Mouse (Mus musculus) midbrain, embryonic 11.5 days (tissue): ENCODE data around the gene Jpt2. TPM values are rescaled to one million over a fixed set of nuclear protein-coding genes. Genes with fewer than 3 reads are reported as not detected.

Experiments used
- ATAC-seq: fragments of 200-750 bp; cut with Nextera tagmentation; 2 replicates; pipeline ENCODE4 v1.8.0; 2017; ENCODE audit warnings: moderate TSS enrichment, moderate library complexity; ENCODE audit not compliant: low FRiP score
- DNase-seq: peaks from one replicate; pipeline ENCODE4 v3.0.0; 2015; ENCODE audit warnings: low spot score; ENCODE audit errors: missing footprints
- H3K27ac ChIP-seq: fragments of 300-500 bp; sonication (generic); 2 replicates; pipeline ENCODE4 v1.5.1; 2014; ENCODE audit warnings: low read depth, low read length
- H3K27me3 ChIP-seq: fragments of 300-500 bp; sonication (generic); 2 replicates; pipeline ENCODE4 v1.6.1; 2014; ENCODE audit warnings: mild to moderate bottlenecking, low read length, moderate library complexity, mixed read lengths; ENCODE audit not compliant: control insufficient read depth, insufficient read depth
- H3K36me3 ChIP-seq: fragments of 300-500 bp; sonication (generic); 2 replicates; pipeline ENCODE4 v1.6.1; 2014; ENCODE audit warnings: mild to moderate bottlenecking, low read length, moderate library complexity, mixed read lengths; ENCODE audit not compliant: control insufficient read depth, insufficient read depth
- H3K4me1 ChIP-seq: fragments of 300-500 bp; sonication (generic); 2 replicates; pipeline ENCODE4 v1.6.1; 2014; ENCODE audit warnings: low read length; ENCODE audit not compliant: control insufficient read depth, insufficient read depth
- H3K4me2 ChIP-seq: fragments of 300-500 bp; sonication (generic); 2 replicates; pipeline ENCODE4 v1.6.1; 2014; ENCODE audit warnings: mild to moderate bottlenecking, moderate library complexity
- H3K4me3 ChIP-seq: fragments of 300-500 bp; sonication (generic); 2 replicates; pipeline ENCODE4 v1.5.1; 2014; ENCODE audit warnings: low read depth, low read length
- H3K9ac ChIP-seq: fragments of 300-500 bp; sonication (generic); 2 replicates; pipeline ENCODE4 v1.6.1; 2014; ENCODE audit warnings: low read length
- H3K9me3 ChIP-seq: fragments of 300-500 bp; sonication (generic); 2 replicates; pipeline ENCODE4 v1.6.1; 2016; ENCODE audit warnings: low read length; ENCODE audit not compliant: control insufficient read depth
- WGBS: fragments of 180-500 bp; shearing (Covaris S2); extraction: QIAGEN DNeasy Blood & Tissue Kit; methylation state at CpG from one replicate; pipeline ENCODE4 v1.1.7; 2014; 5-methylcytosine and 5-hydroxymethylcytosine counted together
- polyA plus RNA-seq: library from polyadenylated mRNA; unstranded; fragments of >200 nt; fragmentation: Nextera tagmentation; extraction: Ambion mirVana; gene quantifications from 2 replicates; pipeline ENCODE4 v1.2.1, GENCODE M21; 2014

Gene Jpt2
- polyA plus RNA-seq, 1 experiment from 2014 or later: 284 TPM

- H3K9me3 ChIP-seq: no peaks in the 10 kb centered on the region
- no peaks in the 10 kb centered on the region for H3K27me3 ChIP-seq
- WGBS: 89% methylated on average over 2 of the region's 2 CpGs
- ATAC-seq (no peak), DNase-seq (no peak)
- no peak overlapping the region for H3K4me2 ChIP-seq
- no peak overlapping the region for H3K4me3 ChIP-seq
- no peak overlapping the region for H3K9ac ChIP-seq
- no peak overlapping the region for H3K27ac ChIP-seq
- peaks cover 25% of the 10 kb centered on the region for H3K4me1 ChIP-seq
- peaks cover 17% of the 10 kb centered on the region for H3K36me3 ChIP-seq
These were observed 67.2 kb downstream of the Jpt2 start for GRCm38 (mm10) chr17:24893276-24893675.

- DNase-seq (no peak), ATAC-seq (no peak)
- H3K9me3 ChIP-seq: no peaks in the 10 kb centered on the region
- H3K27me3 ChIP-seq: no peaks in the 10 kb centered on the region
- H3K4me3 ChIP-seq: no peak overlapping the region
- no peak overlapping the region for H3K4me2 ChIP-seq
- H3K4me1 ChIP-seq: peaks cover 25% of the 10 kb centered on the region
- H3K27ac ChIP-seq: no peak overlapping the region
- WGBS: 84% methylated on average over 12 of the region's 12 CpGs
- peaks cover 15% of the 10 kb centered on the region for H3K36me3 ChIP-seq
- H3K9ac ChIP-seq: no peak overlapping the region
These were observed 67.7 kb downstream of the Jpt2 start for GRCm38 (mm10) chr17:24892785-24893184.

- Histone ChIP-seq H3K4me1 (peaks cover 25% of the 10 kb centered on the region), H3K4me3 (no peak overlapping the region), H3K9me3 (no peaks in the 10 kb centered on the region), H3K9ac (no peak overlapping the region), H3K27me3 (no peaks in the 10 kb centered on the region), H3K27ac (no peak overlapping the region), H3K4me2 (no peak overlapping the region), H3K36me3 (peaks cover 15% of the 10 kb centered on the region)
- 94% methylated on average over 13 of the region's 13 CpGs for WGBS
- DNase-seq: no peak
- ATAC-seq: no peak
These were observed 69.2 kb downstream of the Jpt2 start for GRCm38 (mm10) chr17:24891321-24891720.

GRCm38 (mm10) chr17:24890151-24891092 is 70.1 kb downstream of the Jpt2 start:
- no peaks in the 10 kb centered on the region for H3K9me3 ChIP-seq
- H3K9ac ChIP-seq: no peak overlapping the region
- no peak overlapping the region for H3K27ac ChIP-seq
- no peaks in the 10 kb centered on the region for H3K27me3 ChIP-seq
- peaks cover 15% of the 10 kb centered on the region for H3K36me3 ChIP-seq
- H3K4me2 ChIP-seq: no peak overlapping the region
- no peak overlapping the region for H3K4me3 ChIP-seq
- DNase-seq (peak; percentile 66), ATAC-seq (no peak)
- H3K4me1 ChIP-seq: peaks cover 21% of the 10 kb centered on the region
- WGBS: 88% methylated on average over 19 of the region's 19 CpGs

GRCm38 (mm10) chr17:24888862-24889261 is 71.6 kb downstream of the Jpt2 start:
- Histone ChIP-seq H3K4me3 (no peak overlapping the region), H3K36me3 (peaks cover 15% of the 10 kb centered on the region), H3K9me3 (no peaks in the 10 kb centered on the region), H3K4me1 (peaks cover 19% of the 10 kb centered on the region), H3K27ac (no peak overlapping the region), H3K4me2 (no peak overlapping the region), H3K9ac (no peak overlapping the region), H3K27me3 (no peaks in the 10 kb centered on the region)
- ATAC-seq (no peak), DNase-seq (no peak)
- 87% methylated on average over 3 of the region's 3 CpGs for WGBS

Other genes with a start within 250 kb of the Jpt2 start
- gene Rnf151, start 242.6 kb downstream of the Jpt2 start, polyA plus RNA-seq: 0.22 TPM in 1 of 2 replicates, not detected in the other
- gene Rps2, start 242.6 kb downstream of the Jpt2 start, polyA plus RNA-seq: 1,270 and 1,392 TPM in 2 replicates
- 198 and 210 TPM in 2 replicates for gene Ndufb10, start 236.2 kb downstream of the Jpt2 start, polyA plus RNA-seq
- gene Rpl3l, start 232.9 kb downstream of the Jpt2 start, polyA plus RNA-seq: not detected in 2 replicates
- gene Msrb1, start 224.0 kb downstream of the Jpt2 start, polyA plus RNA-seq: 19.2 and 23.0 TPM in 2 replicates
- gene Hs3st6, start 207.7 kb downstream of the Jpt2 start, polyA plus RNA-seq: 0.18 and 0.23 TPM in 2 replicates
- gene Meiob, start 156.4 kb downstream of the Jpt2 start, polyA plus RNA-seq: not detected in 2 replicates
- gene Hagh, start 120.5 kb downstream of the Jpt2 start, polyA plus RNA-seq: 28.2 and 31.0 TPM in 2 replicates
- 18.8 and 21.5 TPM in 2 replicates for gene Fahd1, start 110.3 kb downstream of the Jpt2 start, polyA plus RNA-seq
- 0.08 TPM in 1 of 2 replicates, not detected in the other for gene Igfals, start 94.7 kb downstream of the Jpt2 start, polyA plus RNA-seq
- 70.4 and 73.8 TPM in 2 replicates for gene Nubp2, start 74.3 kb downstream of the Jpt2 start, polyA plus RNA-seq
- gene Spsb3, start 74.0 kb downstream of the Jpt2 start, polyA plus RNA-seq: 37.3 and 44.4 TPM in 2 replicates
- gene Eme2, start 65.6 kb downstream of the Jpt2 start, polyA plus RNA-seq: 18.4 and 20.8 TPM in 2 replicates
- gene Mrps34, start 65.6 kb downstream of the Jpt2 start, polyA plus RNA-seq: 68.6 and 73.2 TPM in 2 replicates
- gene Nme3, start 64.2 kb downstream of the Jpt2 start, polyA plus RNA-seq: 48.0 and 49.5 TPM in 2 replicates
- gene Mapk8ip3, start 23.7 kb downstream of the Jpt2 start, polyA plus RNA-seq: 31.7 and 36.5 TPM in 2 replicates
- 10.8 and 11.2 TPM in 2 replicates for gene Cramp1l, start 55.1 kb upstream of the Jpt2 start, polyA plus RNA-seq
- gene Ift140, start 55.4 kb upstream of the Jpt2 start, polyA plus RNA-seq: 20.9 and 21.2 TPM in 2 replicates
- gene Tmem204, start 122.9 kb upstream of the Jpt2 start, polyA plus RNA-seq: 9.5 and 10.4 TPM in 2 replicates
- 22.5 and 23.2 TPM in 2 replicates for gene Telo2, start 155.3 kb upstream of the Jpt2 start, polyA plus RNA-seq
- not detected in 2 replicates for gene Ptx4, start 160.1 kb upstream of the Jpt2 start, polyA plus RNA-seq
- 16.7 and 20.4 TPM in 2 replicates for gene Clcn7, start 172.7 kb upstream of the Jpt2 start, polyA plus RNA-seq
- not detected in 2 replicates for gene Ccdc154, start 201.8 kb upstream of the Jpt2 start, polyA plus RNA-seq
- not detected in 2 replicates for gene Gm38655, start 214.8 kb upstream of the Jpt2 start, polyA plus RNA-seq
- 34.4 TPM in 2 replicates for gene BC003965, start 223.9 kb upstream of the Jpt2 start, polyA plus RNA-seq
- gene Unkl, start 227.7 kb upstream of the Jpt2 start, polyA plus RNA-seq: 4.2 and 6.4 TPM in 2 replicates